ENCODE assay signal across 9 mouse cellular contexts in the genomic region with DNA sequence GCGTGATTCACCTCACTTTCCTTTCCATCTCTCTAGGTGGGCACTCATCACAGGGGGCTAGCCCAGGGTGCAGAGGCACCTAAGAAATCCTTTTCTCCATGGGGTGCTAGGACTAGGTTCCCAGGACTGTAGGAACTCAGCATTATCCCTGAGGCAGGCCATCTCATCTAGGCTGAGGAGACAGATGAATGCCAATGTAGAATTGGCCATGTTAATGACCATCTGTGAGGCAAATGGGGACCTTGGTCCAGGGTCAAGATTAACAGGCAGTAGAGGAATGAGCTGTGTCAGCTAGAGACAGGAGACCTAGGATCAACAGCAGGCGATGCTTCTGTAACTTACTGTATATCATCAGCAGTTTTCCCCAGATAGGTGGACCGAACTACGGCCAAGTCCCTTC. TPM values are rescaled to one million over a fixed set of nuclear protein-coding genes. Genes with fewer than 3 reads are reported as not detected.
DNase-seq lines count a peak whose midpoint lies in the region; ATAC-seq and TF ChIP-seq lines count a peak whose summit lies in the region.
"Had no signal": no experiment of that assay in that cellular context is flagged by ENCODE, and none has a peak within 500 bp of the region (broad histone marks: within the 10 kb centered on the region; RNA-seq: fewer than 3 reads in every experiment).

No protein-coding gene starts in this region.

- ATAC-seq in hindbrain, embryonic 11.5 days (ENCODE audit: low FRiP score), result no peak
- ATAC-seq in hindbrain, postnatal 0 days, result no peak
- ATAC-seq in liver, embryonic 16.5 days (ENCODE audit: low read depth), result no peak

- H3K4me2 ChIP-seq in hindbrain, embryonic 11.5 days (replicated peaks; ENCODE audit: low read depth, low read length), result no peak overlapping the region; the same call in 1 of the 2 replicates
- peak overlapping the region; percentile 86 for H3K4me2 ChIP-seq in hindbrain, postnatal 0 days (ENCODE audit: low read depth, low read length)
- peak overlapping the region; percentile 96; the same call in 1 of the 2 replicates for H3K4me2 ChIP-seq in liver, embryonic 16.5 days (ENCODE audit: low read depth, low read length)

- WGBS in hindbrain, embryonic 10.5 days, result 82% methylated on average over 4 of the region's 4 CpGs
- WGBS in hindbrain, embryonic 11.5 days, result 85% methylated on average over 4 of the region's 4 CpGs
- 70% methylated on average over 4 of the region's 4 CpGs for WGBS in hindbrain, postnatal 0 days
- 70% methylated on average over 4 of the region's 4 CpGs for WGBS in liver, embryonic 16.5 days (ENCODE audit: insufficient replicate concordance)

- peaks cover 22% of the 10 kb centered on the region for H3K27me3 ChIP-seq in hindbrain, embryonic 10.5 days (ENCODE audit: insufficient read depth, poor library complexity, severe bottlenecking)
- H3K27me3 ChIP-seq in hindbrain, embryonic 11.5 days (ENCODE audit: control insufficient read depth, insufficient read depth, low read length), result no peaks in the 10 kb centered on the region
- H3K27me3 ChIP-seq in hindbrain, postnatal 0 days (ENCODE audit: insufficient read depth, low read length), result no peaks in the 10 kb centered on the region
- H3K27me3 ChIP-seq in liver, embryonic 16.5 days (ENCODE audit: control insufficient read depth, insufficient read depth, low read depth, low read length), result no peaks in the 10 kb centered on the region

- peaks cover 41% of the 10 kb centered on the region for H3K4me1 ChIP-seq in hindbrain, embryonic 10.5 days (replicated peaks)
- peaks cover 3% of the 10 kb centered on the region for H3K4me1 ChIP-seq in hindbrain, embryonic 11.5 days (replicated peaks; ENCODE audit: control insufficient read depth, insufficient read depth, low read length)
- H3K4me1 ChIP-seq in hindbrain, postnatal 0 days (ENCODE audit: insufficient read depth, low read length), result peaks cover 11% of the 10 kb centered on the region; the same call in 1 of the 2 replicates
- H3K4me1 ChIP-seq in liver, embryonic 16.5 days (ENCODE audit: control insufficient read depth, low read depth, low read length), result peaks cover 23% of the 10 kb centered on the region

- no peaks in the 10 kb centered on the region for H3K9me3 ChIP-seq in hindbrain, embryonic 10.5 days
- H3K9me3 ChIP-seq in hindbrain, embryonic 11.5 days (ENCODE audit: control insufficient read depth, low read length), result no peaks in the 10 kb centered on the region
- H3K9me3 ChIP-seq in hindbrain, postnatal 0 days (ENCODE audit: low read length), result no peaks in the 10 kb centered on the region
- no peaks in the 10 kb centered on the region for H3K9me3 ChIP-seq in liver, embryonic 16.5 days (replicated peaks; ENCODE audit: control insufficient read depth, low read length)
- H3K9me3 ChIP-seq: G1E had no signal

- no peak for DNase-seq in hindbrain, embryonic 10.5 days (ENCODE audit: low spot score)
- no peak for DNase-seq in hindbrain, embryonic 11.5 days (ENCODE audit: low spot score)
- DNase-seq in cerebellum, adult 9-11 months, result peak; percentile 90
- no peak for DNase-seq in hindbrain, postnatal 0 days (ENCODE audit: low spot score)
- no peak for DNase-seq in adrenal gland, adult 8-10 months
- DNase-seq in adrenal gland, postnatal 25 days, result no peak
- DNase-seq in left cerebral cortex, adult 9 months (ENCODE audit: low spot score in 2 of 2), result no peak

- no peak overlapping the region for H3K9ac ChIP-seq in hindbrain, embryonic 11.5 days (ENCODE audit: low read depth, low read length)
- peak overlapping the region; percentile 62; the same call in 1 of the 2 replicates for H3K9ac ChIP-seq in hindbrain, postnatal 0 days (replicated peaks; ENCODE audit: low read length)
- H3K9ac ChIP-seq in liver, embryonic 16.5 days (ENCODE audit: low read depth, low read length), result no peak overlapping the region

- no peak for TF ChIP-seq CTCF in hindbrain, postnatal 0 days (IDR thresholded peaks at IDR 0.05; ENCODE audit: low read depth)

- peak overlapping the region; percentile 80; the same call in 1 of the 2 replicates for H3K4me3 ChIP-seq in hindbrain, embryonic 10.5 days
- H3K4me3 ChIP-seq in hindbrain, embryonic 11.5 days (ENCODE audit: low read depth, low read length), result no peak overlapping the region
- H3K4me3 ChIP-seq in hindbrain, postnatal 0 days (ENCODE audit: low read length), result peak overlapping the region; percentile 74; the same call in 1 of the 2 replicates
- H3K4me3 ChIP-seq in liver, embryonic 16.5 days (ENCODE audit: low read depth, low read length), result no peak overlapping the region

- no peak overlapping the region for H3K27ac ChIP-seq in hindbrain, embryonic 10.5 days
- no peak overlapping the region for H3K27ac ChIP-seq in hindbrain, embryonic 11.5 days (ENCODE audit: low read depth, low read length)
- H3K27ac ChIP-seq in hindbrain, postnatal 0 days, result peak overlapping the region; percentile 82; the same call in 1 of the 2 replicates
- H3K27ac ChIP-seq in liver, embryonic 16.5 days (ENCODE audit: low read length), result no peak overlapping the region

- H3K36me3 ChIP-seq in hindbrain, embryonic 10.5 days, result no peaks in the 10 kb centered on the region
- no peaks in the 10 kb centered on the region for H3K36me3 ChIP-seq in hindbrain, embryonic 11.5 days (ENCODE audit: control insufficient read depth, insufficient read depth, low read length)
- no peaks in the 10 kb centered on the region for H3K36me3 ChIP-seq in hindbrain, postnatal 0 days (ENCODE audit: insufficient read depth, low read length)
- no peaks in the 10 kb centered on the region for H3K36me3 ChIP-seq in liver, embryonic 16.5 days (ENCODE audit: control insufficient read depth, insufficient read depth)

RNA-seq across cellular contexts. Expression of a gene that starts 1.4 kb away (rescaled TPM):
- 10.7 and 15.2 TPM in 2 replicates for polyA plus RNA-seq in hindbrain, embryonic 10.5 days (2016; fragmentation: Nextera tagmentation; extraction: Ambion mirVana)
- 12.5 and 13.0 TPM in 2 replicates for polyA plus RNA-seq in hindbrain, embryonic 11.5 days (2014; fragmentation: Nextera tagmentation; extraction: Ambion mirVana)
- total RNA-seq in hindbrain, postnatal 0 days (2014; rRNA removed), result 25.0 and 32.0 TPM in 2 replicates
- polyA plus RNA-seq in hindbrain, postnatal 0 days (2015; fragmentation: Nextera tagmentation; extraction: Ambion mirVana), result 46.8 and 49.0 TPM in 2 replicates
- polyA plus RNA-seq in liver, embryonic 16.5 days (2015; fragmentation: Nextera tagmentation; extraction: Ambion mirVana), result 10.7 and 13.9 TPM in 2 replicates
- 10 to 100 TPM; 60.9 to 90.5 (median 76.0) TPM for total RNA-seq in adrenal gland, adult 8-10 months (2022)
- 82.9 and 86.4 TPM in 2 replicates for total RNA-seq in adrenal gland, postnatal 25 days (2021)

RNA-seq across cellular contexts. Expression of a gene that starts 30.1 kb away (rescaled TPM):
- 38.8 and 71.5 TPM in 2 replicates for polyA plus RNA-seq in hindbrain, embryonic 10.5 days (2016; fragmentation: Nextera tagmentation; extraction: Ambion mirVana)
- 46.1 and 47.6 TPM in 2 replicates for polyA plus RNA-seq in hindbrain, embryonic 11.5 days (2014; fragmentation: Nextera tagmentation; extraction: Ambion mirVana)
- total RNA-seq in hindbrain, postnatal 0 days (2014; rRNA removed), result 216 and 223 TPM in 2 replicates
- polyA plus RNA-seq in hindbrain, postnatal 0 days (2015; fragmentation: Nextera tagmentation; extraction: Ambion mirVana), result 128 and 137 TPM in 2 replicates
- 27.2 and 34.7 TPM in 2 replicates for polyA plus RNA-seq in liver, embryonic 16.5 days (2015; fragmentation: Nextera tagmentation; extraction: Ambion mirVana)
- total RNA-seq in adrenal gland, adult 8-10 months (2022), result 1 to 10 TPM; 3.9 to 9.1 (median 5.6) TPM
- total RNA-seq in adrenal gland, postnatal 25 days (2021), result 3.0 and 4.4 TPM in 2 replicates

RNA-seq across cellular contexts. Expression of a gene that starts 36.8 kb away (rescaled TPM):
- 5.7 and 6.7 TPM in 2 replicates for polyA plus RNA-seq in hindbrain, embryonic 10.5 days (2016; fragmentation: Nextera tagmentation; extraction: Ambion mirVana)
- polyA plus RNA-seq in hindbrain, embryonic 11.5 days (2014; fragmentation: Nextera tagmentation; extraction: Ambion mirVana), result 4.2 and 4.4 TPM in 2 replicates
- total RNA-seq in hindbrain, postnatal 0 days (2014; rRNA removed), result 55.4 and 68.8 TPM in 2 replicates
- 13.2 and 14.4 TPM in 2 replicates for polyA plus RNA-seq in hindbrain, postnatal 0 days (2015; fragmentation: Nextera tagmentation; extraction: Ambion mirVana)
- 1.7 and 2.2 TPM in 2 replicates for polyA plus RNA-seq in liver, embryonic 16.5 days (2015; fragmentation: Nextera tagmentation; extraction: Ambion mirVana)
- 10 to 100 TPM; 40.8 to 74.6 (median 49.9) TPM for total RNA-seq in adrenal gland, adult 8-10 months (2022)
- 36.8 and 40.7 TPM in 2 replicates for total RNA-seq in adrenal gland, postnatal 25 days (2021)
- polyA plus RNA-seq: G1E had no signal

RNA-seq across cellular contexts. Expression of a gene that starts 48.9 kb away (rescaled TPM):
- 10.4 and 11.8 TPM in 2 replicates for polyA plus RNA-seq in hindbrain, embryonic 10.5 days (2016; fragmentation: Nextera tagmentation; extraction: Ambion mirVana)
- 12.4 and 16.2 TPM in 2 replicates for polyA plus RNA-seq in hindbrain, embryonic 11.5 days (2014; fragmentation: Nextera tagmentation; extraction: Ambion mirVana)
- 170 and 190 TPM in 2 replicates for total RNA-seq in hindbrain, postnatal 0 days (2014; rRNA removed)
- polyA plus RNA-seq in hindbrain, postnatal 0 days (2015; fragmentation: Nextera tagmentation; extraction: Ambion mirVana), result 18.8 and 19.4 TPM in 2 replicates
- polyA plus RNA-seq in liver, embryonic 16.5 days (2015; fragmentation: Nextera tagmentation; extraction: Ambion mirVana), result 7.1 and 7.6 TPM in 2 replicates
- 100 to 1,000 TPM; 116 to 149 (median 131) TPM for total RNA-seq in adrenal gland, adult 8-10 months (2022)
- total RNA-seq in adrenal gland, postnatal 25 days (2021), result 125 and 146 TPM in 2 replicates

Comparison
In these comparisons a context has a peak if more than half of its experiments do, and no peak if none do; other contexts are left out.
1. H3K4me3 ChIP-seq: peak in hindbrain, embryonic 10.5 days (single experiment) and hindbrain, postnatal 0 days (single experiment); none in hindbrain, embryonic 11.5 days (single experiment) and liver, embryonic 16.5 days (single experiment).